Mouse (Mus musculus): ENCODE results near the gene Cmpk2.

The Cmpk2 gene

DNA sequence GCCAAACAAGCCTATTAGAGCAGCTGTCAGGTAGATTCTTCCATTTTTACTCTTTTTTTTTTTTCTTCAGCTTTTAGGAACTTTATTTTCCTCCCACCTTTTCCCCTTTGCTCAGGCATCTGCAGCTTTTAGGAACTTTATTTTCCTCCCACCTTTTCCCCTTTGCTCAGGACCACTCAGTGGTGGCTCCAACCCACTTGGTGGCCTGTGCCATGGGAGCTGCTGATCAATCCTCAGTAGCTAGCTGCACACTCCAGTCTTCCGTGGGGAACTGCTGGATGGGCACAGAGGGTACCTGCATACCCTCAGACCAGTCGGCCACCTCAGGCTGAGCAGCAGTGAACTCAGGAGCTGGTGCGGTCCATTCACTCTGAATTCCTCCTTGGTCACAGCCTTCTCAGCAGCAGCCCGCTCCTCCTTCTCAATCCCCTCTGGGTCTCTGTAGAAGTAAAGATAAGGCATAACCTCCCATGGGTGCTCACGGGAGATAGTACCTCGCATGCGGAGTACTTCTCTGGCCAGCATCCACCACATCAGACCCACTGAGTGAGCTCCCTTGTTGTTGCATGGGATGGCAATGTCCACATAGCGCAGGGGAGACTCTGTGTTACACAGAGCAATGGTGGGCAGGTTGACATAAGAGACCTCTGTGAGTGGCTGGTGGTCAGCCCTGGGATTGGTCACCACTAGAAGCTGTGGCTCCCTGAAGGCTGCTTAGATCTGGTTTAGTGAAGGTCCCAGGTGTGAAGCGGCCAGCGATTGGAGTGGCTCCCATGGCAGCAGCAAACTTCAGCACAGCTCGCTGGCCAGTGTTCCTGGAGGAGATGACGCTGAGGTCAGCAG is 17.0 kb downstream of the Cmpk2 start:
- DNase-seq: peak; percentile 73

DNA sequence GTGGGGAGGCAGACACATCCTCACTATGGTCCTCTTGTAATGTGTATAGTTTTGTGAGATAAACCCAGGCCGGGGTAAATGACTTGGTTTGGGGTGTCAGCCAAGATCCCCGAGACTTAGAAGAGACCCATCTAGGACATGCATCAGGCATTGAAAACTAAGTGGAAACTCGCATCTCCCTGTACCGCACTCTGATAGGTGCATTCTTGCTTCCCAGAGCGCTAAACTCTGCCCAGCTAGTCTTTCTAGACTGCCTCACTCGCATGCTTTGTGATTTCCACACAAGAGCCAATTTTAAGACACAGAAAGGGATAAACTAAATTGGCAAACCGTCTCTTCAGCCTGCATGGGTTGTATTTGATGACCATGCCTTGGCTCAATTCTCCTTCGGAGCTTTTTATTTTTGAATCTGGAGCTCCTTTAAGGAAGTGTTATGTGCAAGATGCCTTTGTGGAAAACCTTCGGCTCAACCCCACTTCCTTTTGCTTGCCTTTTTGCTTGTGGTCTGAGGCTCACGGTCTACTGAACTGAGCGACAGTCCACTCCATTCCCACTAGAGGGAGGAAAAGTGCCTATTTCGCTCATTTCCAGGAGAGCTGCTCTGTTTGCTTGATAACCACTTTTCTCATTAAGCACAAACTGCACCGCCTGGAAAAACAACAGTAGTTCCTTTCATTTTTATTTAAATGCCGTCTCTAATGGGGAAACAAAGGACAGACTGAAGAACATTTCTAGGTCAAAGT is 19.0 kb downstream of the Cmpk2 start:
- DNase-seq: peak; percentile 16

DNA sequence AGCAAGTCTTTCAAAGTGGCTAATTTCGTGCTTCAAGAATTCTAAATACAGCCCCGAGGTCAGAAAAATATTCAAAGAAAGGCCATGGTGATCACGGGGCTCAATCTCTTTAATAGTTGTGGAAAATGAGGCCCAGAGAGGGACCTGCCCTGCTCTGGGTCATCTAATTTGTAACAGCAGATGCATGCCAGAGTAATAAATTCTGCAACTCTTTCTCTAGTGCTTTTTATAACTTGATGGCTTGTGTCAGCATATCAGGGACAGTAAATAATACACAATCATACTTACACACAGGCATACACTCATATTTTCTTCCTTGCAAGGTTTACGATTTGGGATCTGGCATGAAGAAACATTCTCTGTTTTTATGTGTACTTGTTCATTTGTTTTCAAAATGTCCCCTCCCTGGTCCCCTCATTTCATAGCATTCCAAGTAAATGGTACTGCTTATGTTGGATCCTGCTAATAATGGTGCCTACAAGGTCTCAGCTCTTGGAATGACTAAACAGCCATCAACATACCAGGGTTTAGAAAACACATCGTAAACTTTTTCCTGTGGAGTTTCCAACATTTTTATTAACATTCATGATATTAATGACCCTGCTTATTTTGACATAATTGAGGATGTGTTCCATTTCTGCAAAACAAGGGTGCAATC is 19.7 kb downstream of the Cmpk2 start:
- DNase-seq: no peak

DNA sequence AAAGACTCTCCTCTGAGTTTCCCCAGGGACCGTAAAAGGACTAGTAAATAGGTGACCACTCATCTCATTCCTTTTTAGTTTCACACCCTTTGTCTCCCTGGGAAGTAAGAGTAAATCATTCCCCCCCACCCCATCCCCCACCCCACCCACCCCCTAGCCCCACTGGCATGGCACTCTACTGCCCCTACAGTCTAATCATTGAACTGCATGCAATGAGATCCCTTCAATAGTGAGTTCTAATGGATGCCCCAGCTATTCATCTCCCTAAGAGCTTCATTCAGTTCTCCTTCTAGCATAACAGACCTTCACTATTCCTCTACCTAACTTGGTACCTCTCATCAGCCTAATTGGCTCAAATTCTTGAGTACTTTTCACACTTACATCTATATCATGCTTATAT is 20.9 kb downstream of the Cmpk2 start:
- no peak for DNase-seq

DNA sequence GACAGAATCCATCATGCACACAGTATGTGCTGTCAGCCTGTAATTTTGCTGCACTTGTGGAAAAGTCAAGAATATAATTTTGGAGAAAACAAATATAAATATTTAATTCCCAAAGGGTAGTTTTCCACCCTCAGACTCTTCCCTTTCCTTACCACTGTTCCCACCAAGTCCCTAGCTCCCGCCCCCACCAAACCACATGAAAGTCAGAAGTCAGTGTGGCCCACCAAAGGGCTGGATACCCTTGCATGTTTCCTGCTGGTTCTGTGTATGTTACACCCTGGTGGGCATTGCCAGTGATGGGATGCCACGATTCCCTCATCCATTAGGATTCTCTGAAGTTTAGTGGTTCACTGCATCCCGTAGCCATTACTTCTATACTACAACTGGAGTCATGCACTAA is 32.0 kb downstream of the Cmpk2 start:
- no peak for DNase-seq

DNA sequence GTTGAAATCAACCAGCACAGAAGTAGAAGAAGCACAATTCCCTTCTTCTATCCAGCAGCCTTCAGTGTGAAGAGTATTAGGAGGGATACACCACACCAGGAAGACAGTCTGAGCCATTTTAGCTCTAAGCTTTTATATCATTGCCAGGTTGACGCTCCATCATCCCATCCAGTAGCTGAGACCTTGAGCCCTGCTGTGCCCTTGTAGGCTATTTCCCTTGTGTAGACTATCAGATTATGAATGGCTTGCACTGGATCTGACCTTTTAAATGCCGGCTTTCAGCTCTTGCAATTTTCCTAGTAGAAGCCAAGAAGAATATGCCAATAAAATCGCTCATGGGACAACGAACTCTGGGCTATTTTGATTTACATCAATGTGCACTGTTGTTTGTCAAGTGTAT is 42.0 kb downstream of the Cmpk2 start:
- no peak for DNase-seq

DNA sequence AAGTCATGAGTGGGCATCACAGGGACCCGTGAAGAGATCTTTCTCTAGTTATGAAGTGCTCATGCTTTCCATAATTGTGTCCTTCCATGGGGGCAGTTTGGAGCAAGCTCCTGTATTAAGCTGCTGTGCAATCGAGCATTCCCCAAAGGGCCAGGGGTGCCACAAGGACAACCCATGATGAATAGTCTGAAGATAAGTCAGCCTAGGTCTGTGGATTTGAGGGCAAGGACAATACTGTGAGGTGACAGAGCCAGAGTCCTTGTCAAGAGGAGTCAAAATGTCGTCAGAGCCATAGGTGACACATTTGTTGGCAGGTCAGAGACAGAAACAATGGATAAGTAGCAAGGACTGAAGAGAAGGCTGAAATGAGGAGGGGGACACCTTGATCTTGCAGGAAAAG is 49.2 kb downstream of the Cmpk2 start:
- DNase-seq: no peak

DNA sequence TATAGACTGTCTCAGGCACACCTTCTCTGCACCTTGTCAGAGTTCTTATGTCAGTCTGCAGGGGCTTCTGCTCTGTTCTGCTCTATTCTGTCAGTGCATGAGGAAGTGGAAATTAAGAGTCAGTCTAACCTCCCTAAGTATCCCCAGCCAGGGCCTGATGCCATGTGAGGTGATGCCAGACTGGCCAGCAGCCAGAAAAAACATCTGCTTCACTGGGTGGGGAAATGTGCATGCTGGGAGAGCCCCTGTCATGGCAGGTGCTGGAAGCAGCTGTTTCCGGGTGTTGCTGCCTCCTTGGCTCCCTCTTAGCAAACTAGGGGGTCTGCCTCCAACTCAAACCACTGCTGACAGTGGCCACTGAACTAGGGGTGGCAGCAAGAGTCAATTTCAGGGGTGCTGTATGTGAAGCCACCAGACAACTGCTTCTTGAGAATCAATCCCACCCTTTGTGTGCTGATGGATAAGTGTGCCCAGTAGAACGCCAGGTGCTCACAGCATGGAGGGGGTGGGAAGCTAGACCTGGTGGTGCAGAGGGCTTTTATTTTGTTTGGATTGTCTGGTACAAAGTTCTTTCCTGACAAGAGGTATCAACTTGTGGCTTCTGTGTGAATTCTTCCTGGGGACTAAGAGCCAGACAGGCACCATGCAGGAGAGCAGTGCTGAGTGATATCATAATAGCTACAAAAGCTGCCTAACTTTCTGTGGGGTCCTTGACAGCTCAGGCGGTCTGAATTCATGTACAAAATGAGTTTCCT is 56.1 kb downstream of the Cmpk2 start:
- peak; percentile 7 for DNase-seq

DNA sequence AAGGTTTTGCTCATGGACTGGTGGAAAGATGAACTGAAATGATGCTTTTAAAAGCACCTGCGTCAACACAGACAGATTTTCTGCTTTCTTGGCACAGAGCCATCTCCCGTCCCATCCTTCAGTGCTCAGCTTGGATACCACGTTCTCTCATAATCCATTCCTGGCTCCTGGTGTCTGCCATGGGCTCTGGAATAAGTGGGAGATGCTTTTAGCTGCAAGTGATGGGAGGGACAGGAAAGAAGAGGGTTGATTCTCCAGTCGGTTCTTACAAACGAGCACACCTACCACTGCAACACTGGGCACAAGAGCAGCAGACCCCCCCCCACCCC is 56.7 kb downstream of the Cmpk2 start:
- DNase-seq: no peak
